Mouse (Mus musculus) kidney, adult 2 months (tissue): Measurements from ENCODE around the gene Etnppl.

Experiments
- CTCF ChIP-seq: fragments of 200-500 bp; conservative IDR thresholded peaks from 2 replicates; pipeline ENCODE4 v1.5.1; 2011; ENCODE audit warnings: low read depth, mild to moderate bottlenecking, control low read depth, low read length, moderate library complexity, mixed read lengths; ENCODE audit not compliant: insufficient read depth, insufficient read length
- POLR2A ChIP-seq: fragments of 200-500 bp; IDR thresholded peaks from one replicate; pipeline ENCODE4 v1.6.1; 2011; ENCODE audit warnings: low read depth, low read length, control low read depth

GRCm38 (mm10) chr3:130614444-130614843 is 2.8 kb upstream of the Etnppl start:
- no peak for TF ChIP-seq POLR2A
- no peak for TF ChIP-seq CTCF
